Mouse (Mus musculus) embryonic facial prominence, embryonic 10.5 days (tissue): ENCODE data around the gene Csde1. TPM values are rescaled to one million over a fixed set of nuclear protein-coding genes. Genes with fewer than 3 reads are reported as not detected.

Source experiments
- DNase-seq: peaks from one replicate; pipeline ENCODE4 v3.0.0-alpha.2; 2017; ENCODE audit warnings: low spot score
- H3K27ac ChIP-seq: fragments of 300-500 bp; sonication (generic); replicated peaks from 2 replicates; pipeline ENCODE4 v1.5.1; 2016; ENCODE audit warnings: mild to moderate bottlenecking
- H3K27me3 ChIP-seq: fragments of 300-500 bp; sonication (generic); replicated peaks from 2 replicates; pipeline ENCODE4 v1.6.1; 2016; ENCODE audit warnings: low read depth, mild to moderate bottlenecking; ENCODE audit not compliant: poor library complexity, severe bottlenecking
- H3K36me3 ChIP-seq: fragments of 300-500 bp; sonication (generic); replicated peaks from 2 replicates; pipeline ENCODE4 v1.6.1; 2016; ENCODE audit warnings: mild to moderate bottlenecking, moderate library complexity
- H3K4me1 ChIP-seq: fragments of 300-500 bp; sonication (generic); 2 replicates; pipeline ENCODE4 v1.6.1; 2016
- H3K4me3 ChIP-seq: fragments of 300-500 bp; sonication (generic); 2 replicates; pipeline ENCODE4 v1.5.1; 2016; ENCODE audit warnings: mild to moderate bottlenecking, moderate library complexity
- H3K9me3 ChIP-seq: fragments of 300-500 bp; sonication (generic); 2 replicates; pipeline ENCODE4 v1.6.1; 2016; ENCODE audit warnings: mild to moderate bottlenecking
- WGBS: fragments of 180-500 bp; shearing (Covaris S2); methylation state at CpG from one replicate; pipeline ENCODE4 v1.1.7; 2016; 5-methylcytosine and 5-hydroxymethylcytosine counted together
- polyA plus RNA-seq: library from polyadenylated mRNA; unstranded; fragments of >200 nt; fragmentation: Nextera tagmentation; extraction: Ambion mirVana; gene quantifications from 2 replicates; pipeline ENCODE4 v1.2.1, GENCODE M21; 2016

The Csde1 gene
- polyA plus RNA-seq = 469 and 474 TPM in 2 replicates

GRCm38 (mm10) chr3:103020249-103020942, at the start of gene Csde1:
Csde1 (plus strand) TSS chr3:103020426.
- H3K27ac ChIP-seq = peak within 1 kb of the TSS; percentile 100
- H3K9me3 ChIP-seq = no peaks in the 10 kb centered on the region
- no peaks in the 10 kb centered on the region for H3K27me3 ChIP-seq
- DNase-seq = peak; percentile 97
- H3K4me1 ChIP-seq = peaks cover 8% of the 10 kb centered on the region
- WGBS = under 1% methylated on average over 55 of the region's 55 CpGs
- peak within 1 kb of the TSS; percentile 93 for H3K4me3 ChIP-seq
- peaks cover 12% of the 10 kb centered on the region for H3K36me3 ChIP-seq

- H3K27ac ChIP-seq = no peak overlapping the region
- 91% methylated on average over 3 of the region's 3 CpGs for WGBS
These were observed 49.7 kb upstream of the Csde1 start for GRCm38 (mm10) chr3:102970508-102970907.

GRCm38 (mm10) chr3:102976906-102977305, 43.3 kb upstream of the Csde1 start:
- DNase-seq = no peak
- no peaks in the 10 kb centered on the region for H3K27me3 ChIP-seq
- no peak overlapping the region for H3K4me3 ChIP-seq
- WGBS = 84% methylated on average over 4 of the region's 4 CpGs
- no peak overlapping the region for H3K27ac ChIP-seq
- H3K4me1 ChIP-seq = peaks cover 7% of the 10 kb centered on the region
- no peaks in the 10 kb centered on the region for H3K9me3 ChIP-seq
- H3K36me3 ChIP-seq = no peaks in the 10 kb centered on the region

More at GRCm38 (mm10) chr3:102970508-102970907, 49.7 kb upstream of the Csde1 start:
- peaks cover 4% of the 10 kb centered on the region; the same call in 1 of the 2 replicates for H3K4me1 ChIP-seq
- no peaks in the 10 kb centered on the region for H3K36me3 ChIP-seq
- no peaks in the 10 kb centered on the region for H3K9me3 ChIP-seq
- no peak for DNase-seq
- no peak overlapping the region for H3K4me3 ChIP-seq
- H3K27me3 ChIP-seq = no peaks in the 10 kb centered on the region

- Histone ChIP-seq H3K27me3 (no peaks in the 10 kb centered on the region), H3K4me1 (peaks cover 7% of the 10 kb centered on the region), H3K36me3 (no peaks in the 10 kb centered on the region), H3K9me3 (no peaks in the 10 kb centered on the region), H3K4me3 (peak overlapping the region; percentile 21; the same call in 1 of the 2 replicates), H3K27ac (peak overlapping the region; percentile 69)
- 38% methylated on average over 10 of the region's 10 CpGs for WGBS
- DNase-seq = peak; percentile 30
These were observed 40.5 kb upstream of the Csde1 start for GRCm38 (mm10) chr3:102979550-102980348.

GRCm38 (mm10) chr3:102980349-102980736, 39.9 kb upstream of the Csde1 start:
- Histone ChIP-seq H3K27me3 (no peaks in the 10 kb centered on the region), H3K9me3 (no peaks in the 10 kb centered on the region), H3K4me3 (no peak overlapping the region; the same call in 1 of the 2 replicates), H3K4me1 (peaks cover 7% of the 10 kb centered on the region), H3K27ac (peak overlapping the region; percentile 69), H3K36me3 (no peaks in the 10 kb centered on the region)
- WGBS = 66% methylated on average over 3 of the region's 3 CpGs
- DNase-seq = no peak

GRCm38 (mm10) chr3:102991041-102991440, 29.2 kb upstream of the Csde1 start:
- Histone ChIP-seq H3K27ac (no peak overlapping the region), H3K36me3 (no peaks in the 10 kb centered on the region), H3K4me1 (peaks cover 8% of the 10 kb centered on the region), H3K9me3 (no peaks in the 10 kb centered on the region), H3K4me3 (no peak overlapping the region), H3K27me3 (no peaks in the 10 kb centered on the region)
- DNase-seq = no peak
- 74% methylated on average over 8 of the region's 8 CpGs for WGBS

- no peaks in the 10 kb centered on the region for H3K9me3 ChIP-seq
- DNase-seq = no peak
- H3K4me3 ChIP-seq = no peak overlapping the region
- H3K36me3 ChIP-seq = peaks cover 6% of the 10 kb centered on the region
- H3K27me3 ChIP-seq = no peaks in the 10 kb centered on the region
- H3K27ac ChIP-seq = no peak overlapping the region
- H3K4me1 ChIP-seq = peaks cover 18% of the 10 kb centered on the region
- WGBS = 65% methylated on average over 3 of the region's 3 CpGs
These were observed 27.3 kb upstream of the Csde1 start for GRCm38 (mm10) chr3:102992936-102993335.

GRCm38 (mm10) chr3:102995233-102995604, 25.0 kb upstream of the Csde1 start:
- 55% methylated on average over 7 of the region's 7 CpGs for WGBS
- peak overlapping the region; percentile 93 for H3K27ac ChIP-seq
- peak overlapping the region; percentile 85 for H3K4me3 ChIP-seq
- DNase-seq = no peak
- H3K9me3 ChIP-seq = peaks cover 6% of the 10 kb centered on the region; the same call in 1 of the 2 replicates
- peaks cover 18% of the 10 kb centered on the region for H3K4me1 ChIP-seq
- no peaks in the 10 kb centered on the region for H3K27me3 ChIP-seq
- H3K36me3 ChIP-seq = peaks cover 29% of the 10 kb centered on the region

- H3K27ac ChIP-seq = peak within 1 kb of the TSS; percentile 93
- H3K36me3 ChIP-seq = peaks cover 34% of the 10 kb centered on the region
- no peaks in the 10 kb centered on the region for H3K27me3 ChIP-seq
- H3K4me1 ChIP-seq = peaks cover 18% of the 10 kb centered on the region
- WGBS = under 1% methylated on average over 60 of the region's 60 CpGs
- H3K9me3 ChIP-seq = peaks cover 7% of the 10 kb centered on the region; the same call in 1 of the 2 replicates
- peak within 1 kb of the TSS; percentile 85 for H3K4me3 ChIP-seq
- DNase-seq = peak; percentile 93
These were observed 24.5 kb upstream of the Csde1 start, which contains the start of gene Sike1 for GRCm38 (mm10) chr3:102995605-102996321. Sike1 (plus strand) TSS chr3:102995708.

- no peaks in the 10 kb centered on the region for H3K27me3 ChIP-seq
- no peak for DNase-seq
- peaks cover 7% of the 10 kb centered on the region; the same call in 1 of the 2 replicates for H3K9me3 ChIP-seq
- H3K4me1 ChIP-seq = peaks cover 18% of the 10 kb centered on the region
- no peak overlapping the region; the same call in 1 of the 2 replicates for H3K4me3 ChIP-seq
- WGBS = 85% methylated on average over 10 of the region's 10 CpGs
- peaks cover 46% of the 10 kb centered on the region for H3K36me3 ChIP-seq
- H3K27ac ChIP-seq = no peak overlapping the region
These were observed 23.2 kb upstream of the Csde1 start for GRCm38 (mm10) chr3:102997036-102997435.

- Histone ChIP-seq H3K9me3 (peaks cover 7% of the 10 kb centered on the region; the same call in 1 of the 2 replicates), H3K36me3 (peaks cover 52% of the 10 kb centered on the region), H3K4me1 (peaks cover 18% of the 10 kb centered on the region), H3K4me3 (no peak overlapping the region), H3K27me3 (no peaks in the 10 kb centered on the region), H3K27ac (no peak overlapping the region)
- DNase-seq = no peak
- 95% methylated on average over 3 of the region's 3 CpGs for WGBS
These were observed 22.6 kb upstream of the Csde1 start for GRCm38 (mm10) chr3:102997591-102997990.

GRCm38 (mm10) chr3:103001595-103001994, 18.6 kb upstream of the Csde1 start:
- Histone ChIP-seq H3K27ac (no peak overlapping the region), H3K4me3 (no peak overlapping the region), H3K27me3 (no peaks in the 10 kb centered on the region), H3K9me3 (peaks cover 7% of the 10 kb centered on the region; the same call in 1 of the 2 replicates), H3K4me1 (peaks cover 4% of the 10 kb centered on the region), H3K36me3 (peaks cover 84% of the 10 kb centered on the region)
- 96% methylated on average over 7 of the region's 7 CpGs for WGBS
- no peak for DNase-seq
